Mouse (Mus musculus) CH12.LX (cell line): ENCODE measurements around the gene Sidt2. TPM values are rescaled to one million over a fixed set of nuclear protein-coding genes. Genes with fewer than 3 reads are reported as not detected.

Source experiments
- DNase-seq: peaks from one replicate; pipeline ENCODE4 v3.0.0-alpha.2; 2013; ENCODE audit errors: extremely low read depth
- H3K27ac ChIP-seq: 2 replicates; pipeline ENCODE4 v1.5.1; 2012; ENCODE audit warnings: low read depth, mild to moderate bottlenecking, control low read depth, moderate library complexity; ENCODE audit not compliant: insufficient read depth
- H3K27me3 ChIP-seq: replicated peaks from 2 replicates; pipeline ENCODE3; 2012; ENCODE audit warnings: inconsistent platforms
- H3K36me3 ChIP-seq, 2 experiments: replicated peaks in 1 of 2; 2 replicates each; pipeline versions ENCODE3 to v1.6.1; 2012; ENCODE audit warnings: inconsistent platforms in 1 of 2, low read length in 1 of 2, mild to moderate bottlenecking in 1 of 2, mixed read lengths in 1 of 2, moderate library complexity in 1 of 2; ENCODE audit not compliant: control insufficient read depth in 1 of 2, insufficient read depth in 1 of 2
- H3K4me1 ChIP-seq, 2 experiments: 2 replicates each; pipeline ENCODE4 v1.6.1; 2012; ENCODE audit warnings: inconsistent platforms in 1 of 2, moderate library complexity in 1 of 2; ENCODE audit not compliant: insufficient read depth in 2 of 2, control insufficient read depth in 1 of 2
- H3K4me2 ChIP-seq: 2 replicates; pipeline ENCODE4 v1.6.1; 2012; ENCODE audit warnings: low read depth, mild to moderate bottlenecking, control low read depth; ENCODE audit not compliant: poor library complexity, insufficient read depth, severe bottlenecking
- H3K4me3 ChIP-seq, 3 experiments: fragments of 150-350 bp in 1 of 3; sonication (generic) in 1 of 3; replicated peaks in 1 of 3; 2 replicates each; pipeline versions ENCODE3 to v1.5.1; 2011 to 2012; ENCODE audit warnings: low read depth in 2 of 3, low read length in 2 of 3, mild to moderate bottlenecking in 2 of 3, moderate library complexity in 2 of 3, control low read depth in 1 of 3, improper control_type of control experiment in 1 of 3, inconsistent platforms in 1 of 3, mixed read lengths in 1 of 3; ENCODE audit not compliant: poor library complexity in 1 of 3
- H3K79me2 ChIP-seq: replicated peaks from 2 replicates; pipeline ENCODE4 v1.6.1; 2012; ENCODE audit warnings: mild to moderate bottlenecking, moderate library complexity; ENCODE audit not compliant: control insufficient read depth, poor library complexity, insufficient read depth, severe bottlenecking; ENCODE audit errors: extremely low read depth
- H3K9ac ChIP-seq: 2 replicates; pipeline ENCODE4 v1.6.1; 2012; ENCODE audit warnings: low read depth, mild to moderate bottlenecking, control low read depth, moderate library complexity; ENCODE audit not compliant: insufficient read depth
- H3K9me3 ChIP-seq: replicated peaks from 2 replicates; pipeline ENCODE3; 2012; ENCODE audit warnings: low read length, inconsistent platforms, mixed read lengths
- CHD1 ChIP-seq: IDR thresholded peaks from 2 replicates; pipeline ENCODE4 v1.6.1; 2012; ENCODE audit warnings: low read depth, low read length, improper control_type of control experiment, inconsistent platforms
- CHD2 ChIP-seq: IDR thresholded peaks from 2 replicates; pipeline ENCODE4 v1.6.1; 2011; ENCODE audit warnings: low read length, improper control_type of control experiment
- CTCF ChIP-seq, 2 experiments: IDR thresholded peaks in 1 of 2; conservative IDR thresholded peaks in 1 of 2; 2 replicates each; pipeline ENCODE4 v1.5.1; 2011 to 2012; ENCODE audit warnings: low read depth in 2 of 2, low read length in 2 of 2, improper control_type of control experiment in 1 of 2, inconsistent platforms in 1 of 2, mild to moderate bottlenecking in 1 of 2, moderate library complexity in 1 of 2
- E2F4 ChIP-seq: IDR thresholded peaks from 2 replicates; pipeline ENCODE4 v1.6.1; 2011; ENCODE audit warnings: low read depth, low read length, improper control_type of control experiment; ENCODE audit not compliant: insufficient replicate concordance
- ELF1 ChIP-seq: IDR thresholded peaks from 2 replicates; pipeline ENCODE4 v1.6.1; 2014; ENCODE audit warnings: low read depth, mild to moderate bottlenecking, inconsistent platforms, low read length, improper control_type of control experiment
- EP300 ChIP-seq: IDR thresholded peaks from 2 replicates; pipeline ENCODE4 v1.6.1; 2011; ENCODE audit warnings: low read length, improper control_type of control experiment
- ETS1 ChIP-seq: conservative IDR thresholded peaks from 2 replicates; pipeline ENCODE4 v1.6.1; 2012; ENCODE audit warnings: low read depth, mild to moderate bottlenecking, inconsistent platforms, low read length, improper control_type of control experiment, moderate library complexity
- HCFC1 ChIP-seq: IDR thresholded peaks from 2 replicates; pipeline ENCODE4 v1.6.1; 2012; ENCODE audit warnings: low read depth, mild to moderate bottlenecking, inconsistent platforms, low read length, improper control_type of control experiment
- IRF4 ChIP-seq: IDR thresholded peaks from 2 replicates; pipeline ENCODE4 v1.6.1; 2014; ENCODE audit warnings: low read depth, mild to moderate bottlenecking, inconsistent platforms, low read length, improper control_type of control experiment
- JUND ChIP-seq: conservative IDR thresholded peaks from 2 replicates; pipeline ENCODE4 v1.6.1; 2011; ENCODE audit warnings: low read depth, low read length, improper control_type of control experiment
- KAT2A ChIP-seq: IDR thresholded peaks from 2 replicates; pipeline ENCODE4 v1.6.1; 2012; ENCODE audit warnings: low read length, improper control_type of control experiment, inconsistent platforms; ENCODE audit not compliant: insufficient replicate concordance
- MAFK ChIP-seq: IDR thresholded peaks from 2 replicates; pipeline ENCODE4 v1.6.1; 2011; ENCODE audit warnings: low read length, improper control_type of control experiment; ENCODE audit not compliant: insufficient replicate concordance
- MAX ChIP-seq: IDR thresholded peaks from 2 replicates; pipeline ENCODE4 v1.6.1; 2011; ENCODE audit warnings: low read length, improper control_type of control experiment
- MEF2A ChIP-seq: IDR thresholded peaks from 2 replicates; pipeline ENCODE4 v1.6.1; 2014; ENCODE audit warnings: low read depth, mild to moderate bottlenecking, inconsistent platforms, low read length, improper control_type of control experiment, borderline replicate concordance
- MXI1 ChIP-seq: IDR thresholded peaks from 2 replicates; pipeline ENCODE4 v1.6.1; 2011; ENCODE audit warnings: mild to moderate bottlenecking, low read depth, low read length, improper control_type of control experiment
- MYC ChIP-seq: IDR thresholded peaks from 2 replicates; pipeline ENCODE4 v1.6.1; 2011; ENCODE audit warnings: low read depth, mild to moderate bottlenecking, improper control_type of control experiment, low read length
- PAX5 ChIP-seq: IDR thresholded peaks from 2 replicates; pipeline ENCODE4 v1.6.1; 2012; ENCODE audit warnings: low read length, inconsistent platforms, mixed read lengths
- POLR2AphosphoS2 ChIP-seq: IDR thresholded peaks from 2 replicates; pipeline ENCODE4 v1.6.1; 2011; ENCODE audit warnings: low read depth, low read length, improper control_type of control experiment
- RCOR1 ChIP-seq: conservative IDR thresholded peaks from 2 replicates; pipeline ENCODE4 v1.6.1; 2012; ENCODE audit warnings: low read depth, mild to moderate bottlenecking, inconsistent platforms, low read length, improper control_type of control experiment
- SIN3A ChIP-seq: IDR thresholded peaks from 2 replicates; pipeline ENCODE4 v1.6.1; 2012; ENCODE audit warnings: low read length, improper control_type of control experiment, inconsistent platforms
- UBTF ChIP-seq: IDR thresholded peaks from 2 replicates; pipeline ENCODE4 v1.6.1; 2012; ENCODE audit warnings: low read depth, mild to moderate bottlenecking, inconsistent platforms, low read length, improper control_type of control experiment, moderate library complexity
- USF1 ChIP-seq: IDR thresholded peaks from 2 replicates; pipeline ENCODE4 v1.6.1; 2014; ENCODE audit warnings: low read depth, mild to moderate bottlenecking, inconsistent platforms, low read length, improper control_type of control experiment
- USF2 ChIP-seq: conservative IDR thresholded peaks from 2 replicates; pipeline ENCODE4 v1.6.1; 2011; ENCODE audit warnings: low read depth, low read length, improper control_type of control experiment
- dilution Hi-C: fragments of 300-500 bp; cut with MboI; formaldehyde crosslinking; loops from 2 replicates; pipeline ENCODE4 v1.14.3; 2020; ENCODE audit warnings: low sequenced_read_pairs; ENCODE audit not compliant: extremely low pct_unique_long_range_greater_than_20kb, extremely low pct_ligation_motif_present
- in situ Hi-C: fragments of 300-500 bp; cut with MboI; formaldehyde crosslinking; loops from 3 replicates; pipeline ENCODE4 v1.14.3; 2019; ENCODE audit warnings: low sequenced_read_pairs, low pct_ligation_motif_present, low pct_unique_long_range_greater_than_20kb, mixed read lengths
- polyA plus RNA-seq: library from polyadenylated mRNA; unstranded; fragments of >175 nt; gene quantifications from 2 replicates; pipeline ENCODE4 v1.2.1, GENCODE M21; 2012; ENCODE audit warnings: low read depth; ENCODE audit not compliant: insufficient read length
- total RNA-seq, 2 experiments: library from RNA; depleted of rRNA; stranded (reverse); fragments of 300-350 nt in 1 of 2; fragments of >200 nt in 1 of 2; gene quantifications; 2 replicates each; pipeline ENCODE4 v1.2.3; 2012 to 2014

The Sidt2 gene
- total and polyA plus RNA-seq, 3 experiments: 38.9 to 143 (median 47.8) TPM

GRCm38 (mm10) chr9:45906355-45907077 is 48.5 kb downstream of the Sidt2 start, which contains the start of the genes Pcsk7 and Rnf214 (continued):
- TF ChIP-seq ELF1 (peak; percentile 66), EP300 (no peak), E2F4 (no peak), MYC (no peak), CHD1 (no peak), USF1 (no peak), USF2 (no peak), HCFC1 (peak; percentile 69), UBTF (0 out of 2 replicates have a peak, but pooled peaks have one; percentile 20), CHD2 (peak; percentile 85), CTCF (conservative IDR thresholded peaks at IDR 0.05 in 1 of 2, IDR thresholded peaks at IDR 0.05 in 1 of 2; ENCODE audit: low read depth in 2 of 2, low read length in 2 of 2) (peak in 1 of 2 experiments; percentile 81; a peak in 2 of 4 replicates)

- Histone ChIP-seq H3K9ac (peak overlapping the region; percentile 90), H3K4me1 (peaks cover 0 to 29% of the 10 kb centered on the region in 2 experiments; a peak in 2 of 4 replicates), H3K9me3 (no peaks in the 10 kb centered on the region), H3K79me2 (peaks cover 15% of the 10 kb centered on the region), H3K27ac (0 out of 2 replicates have a peak overlapping the region, but pooled peaks have one; percentile 22), H3K4me3 (peak overlapping the region; percentile 70 to 89 (median 78)), H3K27me3 (no peaks in the 10 kb centered on the region), H3K36me3 (peaks cover 17 to 37% of the 10 kb centered on the region in 2 experiments), H3K4me2 (peak overlapping the region; percentile 82)
- in situ Hi-C loops: no loop called here
- peak; percentile 11 for DNase-seq
- dilution Hi-C loops: no loop called here
- TF ChIP-seq SIN3A (peak; percentile 40; the same call in 1 of the 2 replicates), MAX (no peak)
These were observed 49.2 kb downstream of the Sidt2 start for GRCm38 (mm10) chr9:45905811-45906237.

- Histone ChIP-seq H3K27ac (no peak overlapping the region), H3K36me3 (peaks cover 12 to 33% of the 10 kb centered on the region in 2 experiments), H3K27me3 (no peaks in the 10 kb centered on the region), H3K4me3 (peak overlapping the region in 2 of 3 experiments; percentile 70 to 78), H3K79me2 (peaks cover 15% of the 10 kb centered on the region), H3K4me1 (peaks cover 0 to 29% of the 10 kb centered on the region in 2 experiments; a peak in 2 of 4 replicates), H3K9me3 (no peaks in the 10 kb centered on the region), H3K4me2 (peak overlapping the region; percentile 82), H3K9ac (peak overlapping the region; percentile 90; the same call in 1 of the 2 replicates)
- no peak for TF ChIP-seq POLR2AphosphoS2
- TF ChIP-seq RCOR1: no peak
- no peak for TF ChIP-seq UBTF
- TF ChIP-seq MXI1: no peak
- no peak for TF ChIP-seq CTCF (conservative IDR thresholded peaks at IDR 0.05 in 1 of 2, IDR thresholded peaks at IDR 0.05 in 1 of 2; ENCODE audit: low read depth in 2 of 2, low read length in 2 of 2)
- no peak for TF ChIP-seq KAT2A
- no peak for TF ChIP-seq MAFK
- no peak for TF ChIP-seq MEF2A
- no peak for TF ChIP-seq EP300
- no peak for TF ChIP-seq JUND
- no peak for TF ChIP-seq IRF4
- no peak for TF ChIP-seq ETS1
- TF ChIP-seq SIN3A: no peak
- TF ChIP-seq PAX5: no peak
- no peak for DNase-seq
- dilution Hi-C loops: no loop called here
- in situ Hi-C loops: no loop called here
These were observed 49.9 kb downstream of the Sidt2 start for GRCm38 (mm10) chr9:45905196-45905595.
